Mouse (Mus musculus) heart, embryonic 15.5 days (tissue): ENCODE measurements at regions not wholly inside any gene's neighbourhood (a gene's known extent, or its start where the extent isn't known, plus 50 kb on each side); places are given as distances from the start of the nearest gene placed in this dataset.
A peak's percentile ranks its signal among the peaks of the same experiment; 100 is the strongest.
"Not testable (repeated sequence)": the region's sequence is repeated elsewhere in the genome, so short reads cannot be mapped to it uniquely, and the experiment has no call there.

Experiments
- ATAC-seq: fragments of 200-750 bp; cut with Nextera tagmentation; replicated peaks from 2 replicates; pipeline ENCODE4 v1.8.0; 2017; ENCODE audit warnings: low read depth, moderate TSS enrichment; ENCODE audit not compliant: insufficient number of reproducible peaks, insufficient read depth, low FRiP score
- H3K27ac ChIP-seq: fragments of 300-500 bp; sonication (generic); 2 replicates; pipeline ENCODE4 v1.5.1; 2015; ENCODE audit warnings: mild to moderate bottlenecking, inconsistent platforms
- H3K27me3 ChIP-seq: fragments of 300-500 bp; sonication (generic); 2 replicates; pipeline ENCODE4 v1.6.1; 2015; ENCODE audit warnings: inconsistent platforms
- H3K36me3 ChIP-seq: fragments of 300-500 bp; sonication (generic); 2 replicates; pipeline ENCODE4 v1.6.1; 2015; ENCODE audit warnings: mild to moderate bottlenecking, inconsistent platforms
- H3K4me1 ChIP-seq: fragments of 300-500 bp; sonication (generic); replicated peaks from 2 replicates; pipeline ENCODE4 v1.6.1; 2015; ENCODE audit warnings: inconsistent platforms
- H3K4me2 ChIP-seq: fragments of 300-500 bp; sonication (generic); 2 replicates; pipeline ENCODE4 v1.6.1; 2015; ENCODE audit warnings: inconsistent platforms, mild to moderate bottlenecking, moderate library complexity
- H3K4me3 ChIP-seq: fragments of 300-500 bp; sonication (generic); 2 replicates; pipeline ENCODE4 v1.5.1; 2015; ENCODE audit warnings: mild to moderate bottlenecking, inconsistent platforms
- H3K9ac ChIP-seq: fragments of 300-500 bp; sonication (generic); 2 replicates; pipeline ENCODE4 v1.6.1; 2015; ENCODE audit warnings: mild to moderate bottlenecking, inconsistent platforms
- H3K9me3 ChIP-seq: fragments of 300-500 bp; sonication (generic); replicated peaks from 2 replicates; pipeline ENCODE4 v1.6.1; 2016; ENCODE audit warnings: inconsistent platforms
- WGBS: fragments of 180-500 bp; shearing (Covaris S2); methylation state at CpG from one replicate; pipeline ENCODE4 v1.1.7; 2015; ENCODE audit warnings: mixed read lengths; 5-methylcytosine and 5-hydroxymethylcytosine counted together

GRCm38 (mm10) chr15:59728131-59728601, 288.2 kb downstream of the 4933412E24Rik start:
- H3K36me3 ChIP-seq = no peaks in the 10 kb centered on the region
- no peak overlapping the region for H3K4me2 ChIP-seq
- ATAC-seq = 0 out of 2 replicates have a peak, but pooled peaks have one; percentile 55
- 62% methylated on average over 8 of the region's 8 CpGs for WGBS
- no peaks in the 10 kb centered on the region for H3K4me1 ChIP-seq
- H3K27ac ChIP-seq = 0 out of 2 replicates have a peak overlapping the region, but pooled peaks have one; percentile 41
- no peak overlapping the region for H3K4me3 ChIP-seq
- H3K27me3 ChIP-seq = no peaks in the 10 kb centered on the region
- no peak overlapping the region for H3K9ac ChIP-seq
- H3K9me3 ChIP-seq = no peaks in the 10 kb centered on the region

GRCm38 (mm10) chr15:59725881-59726280, 290.5 kb downstream of the 4933412E24Rik start:
- no peaks in the 10 kb centered on the region for H3K4me1 ChIP-seq
- H3K4me2 ChIP-seq = no peak overlapping the region
- ATAC-seq = no peak
- H3K9ac ChIP-seq = no peak overlapping the region
- 79% methylated on average over 4 of the region's 4 CpGs for WGBS
- H3K4me3 ChIP-seq = no peak overlapping the region
- no peaks in the 10 kb centered on the region for H3K27me3 ChIP-seq
- no peak overlapping the region for H3K27ac ChIP-seq
- no peaks in the 10 kb centered on the region for H3K36me3 ChIP-seq
- no peaks in the 10 kb centered on the region for H3K9me3 ChIP-seq

GRCm38 (mm10) chr15:59722661-59723413, 293.6 kb downstream of the 4933412E24Rik start:
- no peaks in the 10 kb centered on the region for H3K36me3 ChIP-seq
- no peaks in the 10 kb centered on the region for H3K4me1 ChIP-seq
- no peak overlapping the region for H3K27ac ChIP-seq
- ATAC-seq = no peak
- H3K4me2 ChIP-seq = no peak overlapping the region
- H3K4me3 ChIP-seq = no peak overlapping the region
- 90% methylated on average over 2 of the region's 2 CpGs for WGBS
- no peaks in the 10 kb centered on the region for H3K9me3 ChIP-seq
- H3K9ac ChIP-seq = no peak overlapping the region
- H3K27me3 ChIP-seq = no peaks in the 10 kb centered on the region

- H3K4me1 ChIP-seq = no peaks in the 10 kb centered on the region
- no peaks in the 10 kb centered on the region for H3K9me3 ChIP-seq
- no peak overlapping the region for H3K4me3 ChIP-seq
- no peak overlapping the region for H3K4me2 ChIP-seq
- 75% methylated on average over 4 of the region's 4 CpGs for WGBS
- H3K27ac ChIP-seq = no peak overlapping the region
- no peak overlapping the region for H3K9ac ChIP-seq
- ATAC-seq = no peak
- no peaks in the 10 kb centered on the region for H3K27me3 ChIP-seq
- H3K36me3 ChIP-seq = no peaks in the 10 kb centered on the region
These were observed 295.0 kb downstream of the 4933412E24Rik start for GRCm38 (mm10) chr15:59721420-59721819.

GRCm38 (mm10) chr15:59721018-59721417, 295.4 kb downstream of the 4933412E24Rik start:
- no peaks in the 10 kb centered on the region for H3K27me3 ChIP-seq
- H3K4me3 ChIP-seq = no peak overlapping the region
- no peak overlapping the region for H3K27ac ChIP-seq
- no peak overlapping the region for H3K4me2 ChIP-seq
- no peak overlapping the region for H3K9ac ChIP-seq
- ATAC-seq = no peak
- no peaks in the 10 kb centered on the region for H3K4me1 ChIP-seq
- H3K9me3 ChIP-seq = no peaks in the 10 kb centered on the region
- H3K36me3 ChIP-seq = no peaks in the 10 kb centered on the region
- 73% methylated on average over 6 of the region's 6 CpGs for WGBS

DNA sequence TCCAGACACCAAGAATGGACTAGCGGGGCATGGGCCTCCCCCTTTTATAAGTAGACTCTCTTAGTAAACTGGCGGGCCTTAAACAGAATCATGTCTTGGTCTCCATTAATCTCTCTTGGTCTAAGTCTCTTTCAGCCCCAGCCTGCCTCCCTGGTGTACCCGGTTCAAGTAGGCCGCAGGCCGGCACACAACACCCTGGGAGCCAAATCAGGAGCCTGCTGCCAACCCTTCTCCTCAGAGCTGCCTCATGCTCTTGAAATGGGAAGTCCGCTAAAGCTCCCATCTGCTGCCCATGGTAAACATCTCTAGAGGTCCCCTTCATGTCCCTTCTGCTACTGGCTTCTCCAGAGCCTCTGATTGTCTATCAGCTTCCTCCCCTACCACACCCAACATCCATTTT, 296.3 kb downstream of the 4933412E24Rik start:
- Histone ChIP-seq H3K4me1 (no peaks in the 10 kb centered on the region), H3K36me3 (no peaks in the 10 kb centered on the region), H3K9ac (no peak overlapping the region), H3K4me2 (no peak overlapping the region), H3K27ac (no peak overlapping the region), H3K9me3 (no peaks in the 10 kb centered on the region), H3K4me3 (no peak overlapping the region), H3K27me3 (no peaks in the 10 kb centered on the region)
- WGBS = 93% methylated on average over 6 of the region's 6 CpGs
- ATAC-seq = no peak

DNA sequence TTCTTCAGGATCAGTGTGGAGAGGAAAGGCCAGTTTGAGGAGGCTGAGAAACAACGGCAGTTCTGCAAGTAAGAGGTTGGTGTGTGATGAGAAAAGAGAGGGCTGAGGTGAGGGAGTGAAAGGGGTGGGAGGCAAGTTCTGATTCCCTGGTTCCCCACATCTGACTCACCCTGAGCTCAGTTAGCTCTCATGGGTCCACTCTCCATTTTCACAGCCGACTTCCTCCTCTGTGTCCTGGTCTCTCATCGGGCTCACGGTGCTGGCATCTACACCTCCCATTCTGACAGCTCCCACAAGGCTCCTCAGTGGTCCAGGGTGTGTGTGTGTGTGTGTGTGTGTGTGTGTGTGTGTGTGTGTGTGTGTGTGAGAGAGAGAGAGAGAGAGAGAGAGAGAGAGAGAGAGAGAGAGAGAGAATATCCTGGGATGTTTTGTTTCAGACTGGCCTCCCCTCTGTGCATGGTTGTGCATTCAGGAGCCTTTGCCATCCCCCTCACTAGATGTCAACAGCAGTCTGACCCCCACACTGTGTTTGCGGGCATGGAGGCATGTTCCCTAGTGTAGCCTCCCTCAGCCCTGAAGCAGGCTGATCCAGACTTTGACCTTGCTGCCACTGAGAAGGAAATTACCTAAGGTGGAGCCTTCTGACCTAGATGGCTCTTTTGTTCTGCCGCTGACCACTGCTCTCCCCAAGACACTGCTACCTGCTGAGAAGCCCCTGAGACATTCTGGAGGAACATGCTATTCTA, 296.9 kb downstream of the 4933412E24Rik start:
- not testable (repeated sequence) for H3K27ac ChIP-seq, H3K4me3 ChIP-seq, H3K9ac ChIP-seq, H3K4me1 ChIP-seq, H3K27me3 ChIP-seq, H3K36me3 ChIP-seq, ATAC-seq, H3K4me2 ChIP-seq, H3K9me3 ChIP-seq
- 69% methylated on average over 6 of the region's 6 CpGs for WGBS

- Histone ChIP-seq H3K9me3 (no peaks in the 10 kb centered on the region), H3K27ac (no peak overlapping the region), H3K4me3 (no peak overlapping the region), H3K27me3 (no peaks in the 10 kb centered on the region), H3K9ac (no peak overlapping the region), H3K4me2 (no peak overlapping the region), H3K36me3 (no peaks in the 10 kb centered on the region), H3K4me1 (peaks cover 11% of the 10 kb centered on the region)
- ATAC-seq = no peak
- WGBS = 61% methylated on average over 6 of the region's 6 CpGs
These were observed 299.5 kb downstream of the 4933412E24Rik start for GRCm38 (mm10) chr15:59716872-59717271.

GRCm38 (mm10) chr15:59715951-59716350, 300.5 kb downstream of the 4933412E24Rik start:
- Histone ChIP-seq H3K4me1 (peaks cover 11% of the 10 kb centered on the region), H3K4me2 (no peak overlapping the region)
- WGBS = 74% methylated on average over 3 of the region's 3 CpGs

DNA sequence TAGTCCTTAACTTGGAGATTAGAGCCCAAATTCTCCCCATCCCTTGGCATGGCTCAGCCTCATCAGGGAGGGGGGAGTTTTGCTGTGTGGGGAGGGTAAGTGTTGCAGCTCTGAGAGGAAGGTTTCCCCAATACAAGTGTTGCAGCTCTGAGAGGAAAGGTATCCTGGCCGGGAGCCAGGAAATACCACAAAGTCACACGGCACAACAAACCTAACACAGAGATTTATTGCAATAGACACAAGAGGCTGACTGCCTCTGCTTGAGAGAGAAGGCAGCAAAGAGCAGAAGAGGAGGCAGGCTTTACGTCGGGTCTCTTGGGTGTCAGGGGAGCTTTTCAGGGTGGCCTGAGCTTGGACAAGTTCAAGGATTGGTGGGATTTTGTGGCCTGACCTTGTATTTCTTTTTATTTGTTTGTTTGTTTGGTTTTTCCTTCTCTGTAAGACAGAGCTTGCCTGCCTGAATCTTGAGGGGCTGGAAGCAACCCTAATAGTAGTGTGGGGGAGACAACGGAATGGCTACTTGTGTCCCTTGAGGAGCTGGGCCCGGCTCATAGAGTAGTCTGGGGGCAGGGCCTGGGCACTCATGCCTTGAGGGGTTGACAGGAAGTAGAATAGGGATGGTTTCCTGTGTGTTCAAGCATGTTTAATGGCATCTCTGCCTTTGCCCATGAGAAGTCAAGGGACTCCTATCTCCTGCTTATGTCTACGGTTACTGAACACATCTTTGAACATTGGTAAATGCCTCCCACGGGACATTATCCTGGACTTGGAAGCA, 302.3 kb downstream of the 4933412E24Rik start:
- 51% methylated on average over 8 of the region's 8 CpGs for WGBS

More at GRCm38 (mm10) chr15:59715951-59716350, 300.5 kb downstream of the 4933412E24Rik start:
- Histone ChIP-seq H3K27me3 (no peaks in the 10 kb centered on the region), H3K9ac (no peak overlapping the region), H3K36me3 (no peaks in the 10 kb centered on the region), H3K4me3 (no peak overlapping the region), H3K27ac (no peak overlapping the region), H3K9me3 (no peaks in the 10 kb centered on the region)
- no peak for ATAC-seq

DNA sequence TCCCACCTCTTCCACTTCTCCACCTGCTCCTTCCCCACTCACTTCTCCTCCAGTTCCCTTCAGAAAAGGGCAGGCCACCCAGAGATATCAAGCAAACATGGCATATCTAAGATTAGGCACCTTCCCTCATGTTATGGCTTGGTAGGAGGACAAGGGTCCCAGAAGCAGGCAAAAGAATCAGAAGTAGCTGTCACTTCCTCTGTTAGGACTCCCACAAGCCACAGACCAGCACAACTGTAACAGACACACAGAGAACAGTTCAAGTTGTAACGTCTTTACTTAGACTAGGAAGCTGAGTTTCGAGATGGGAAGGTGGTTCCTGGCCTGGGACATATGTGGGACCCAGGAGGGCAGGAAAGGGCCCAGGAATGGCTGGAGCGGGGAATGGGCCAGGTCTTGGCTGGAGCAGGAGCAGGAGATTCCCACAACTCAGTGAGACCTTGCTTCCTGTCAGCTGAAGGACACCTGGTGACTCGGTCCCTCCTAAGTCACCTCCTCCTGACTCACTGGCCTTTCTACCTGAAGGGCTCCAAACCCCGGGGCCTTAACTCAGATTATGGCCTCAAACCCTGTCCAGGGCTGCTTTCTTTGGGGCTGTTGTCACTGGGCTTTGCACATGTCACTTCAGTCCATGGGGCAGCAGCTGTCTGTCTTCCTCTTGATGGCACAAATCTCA, 304.2 kb downstream of the 4933412E24Rik start:
- Histone ChIP-seq H3K4me3 (no peak overlapping the region), H3K36me3 (no peaks in the 10 kb centered on the region), H3K27me3 (no peaks in the 10 kb centered on the region), H3K9me3 (no peaks in the 10 kb centered on the region), H3K9ac (no peak overlapping the region), H3K4me1 (peaks cover 11% of the 10 kb centered on the region), H3K4me2 (no peak overlapping the region), H3K27ac (no peak overlapping the region)
- ATAC-seq = no peak
- 65% methylated on average over 5 of the region's 5 CpGs for WGBS

More for the DNA sequence above, 302.3 kb downstream of the 4933412E24Rik start:
- H3K27me3 ChIP-seq = no peaks in the 10 kb centered on the region
- no peaks in the 10 kb centered on the region for H3K36me3 ChIP-seq
- H3K4me1 ChIP-seq = peaks cover 11% of the 10 kb centered on the region
- no peak overlapping the region for H3K4me3 ChIP-seq
- H3K27ac ChIP-seq = no peak overlapping the region
- H3K9me3 ChIP-seq = no peaks in the 10 kb centered on the region
- H3K9ac ChIP-seq = no peak overlapping the region
- no peak for ATAC-seq
- no peak overlapping the region for H3K4me2 ChIP-seq
